In genomic region chr9:122864848-122865247, GRCm38 (mm10) we compare ENCODE assay signal across 9 mouse cellular contexts. TPM values are rescaled to one million over a fixed set of nuclear protein-coding genes. Genes with fewer than 3 reads are reported as not detected.
A peak's percentile ranks its signal among the peaks of the same experiment; 100 is the strongest.
DNase-seq lines count a peak whose midpoint lies in the region; ATAC-seq and TF ChIP-seq lines count a peak whose summit lies in the region.
"Had no signal": no experiment of that assay in that cellular context is flagged by ENCODE, and none has a peak within 500 bp of the region (broad histone marks: within the 10 kb centered on the region; RNA-seq: fewer than 3 reads in every experiment).

No protein-coding gene starts in this region.

- peak overlapping the region; percentile 67 for H3K4me2 ChIP-seq in hindbrain, embryonic 12.5 days (replicated peaks)
- H3K4me2 ChIP-seq in midbrain, embryonic 14.5 days (ENCODE audit: low read length), result peak overlapping the region; percentile 65

- H3K27me3 ChIP-seq in kidney, adult 2 months (replicated peaks; ENCODE audit: control insufficient read depth, insufficient read depth, low read length), result no peaks in the 10 kb centered on the region
- no peaks in the 10 kb centered on the region for H3K27me3 ChIP-seq in hindbrain, embryonic 12.5 days
- H3K27me3 ChIP-seq in midbrain, embryonic 14.5 days (ENCODE audit: control insufficient read depth, insufficient read depth, low read length), result no peaks in the 10 kb centered on the region

- H3K36me3 ChIP-seq in kidney, adult 2 months (ENCODE audit: control insufficient read depth, insufficient read depth, low read length), result peaks cover 17% of the 10 kb centered on the region
- H3K36me3 ChIP-seq in hindbrain, embryonic 12.5 days, result peaks cover 29% of the 10 kb centered on the region
- H3K36me3 ChIP-seq in midbrain, embryonic 14.5 days (ENCODE audit: control insufficient read depth, insufficient read depth, low read length), result peaks cover 25% of the 10 kb centered on the region

- H3K9ac ChIP-seq in hindbrain, embryonic 12.5 days, result peak overlapping the region; percentile 86
- peak overlapping the region; percentile 84 for H3K9ac ChIP-seq in midbrain, embryonic 14.5 days (replicated peaks; ENCODE audit: low read length)

- H3K4me3 ChIP-seq in kidney, adult 2 months (ENCODE audit: insufficient read depth, low read depth, low read length), result peak overlapping the region; percentile 28; the same call in 1 of the 2 replicates
- H3K4me3 ChIP-seq in hindbrain, embryonic 12.5 days, result peak overlapping the region; percentile 85
- H3K4me3 ChIP-seq in midbrain, embryonic 14.5 days (replicated peaks; ENCODE audit: low read depth, low read length), result peak overlapping the region; percentile 84

- TF ChIP-seq POLR2A in kidney, adult 2 months (IDR thresholded peaks at IDR 0.05; ENCODE audit: low read depth, low read length), result no peak

- no peak for TF ChIP-seq CTCF in kidney, adult 2 months (conservative IDR thresholded peaks at IDR 0.05; ENCODE audit: insufficient read depth, insufficient read length, low read depth, low read length)

- H3K4me1 ChIP-seq in kidney, adult 2 months (ENCODE audit: control insufficient read depth, insufficient read depth, low read length), result peaks cover 3% of the 10 kb centered on the region; the same call in 1 of the 2 replicates
- peaks cover 13% of the 10 kb centered on the region for H3K4me1 ChIP-seq in hindbrain, embryonic 12.5 days
- peaks cover 16% of the 10 kb centered on the region for H3K4me1 ChIP-seq in midbrain, embryonic 14.5 days (ENCODE audit: control insufficient read depth, insufficient read depth, low read length)

- H3K27ac ChIP-seq in kidney, adult 2 months (ENCODE audit: insufficient read depth, low read depth, low read length), result no peak overlapping the region
- H3K27ac ChIP-seq in hindbrain, embryonic 12.5 days, result no peak overlapping the region
- H3K27ac ChIP-seq in midbrain, embryonic 14.5 days (replicated peaks; ENCODE audit: low read depth, low read length), result no peak overlapping the region

- 0 out of 2 replicates have a peak, but pooled peaks cover 14% of the 10 kb centered on the region for H3K9me3 ChIP-seq in hindbrain, embryonic 12.5 days (replicated peaks)
- H3K9me3 ChIP-seq in midbrain, embryonic 14.5 days (ENCODE audit: control insufficient read depth, low read length), result no peaks in the 10 kb centered on the region

- 52% methylated on average over 3 of the region's 3 CpGs for WGBS in kidney, adult 2 months
- WGBS in hindbrain, embryonic 12.5 days, result 65% methylated on average over 3 of the region's 3 CpGs
- 65% methylated on average over 3 of the region's 3 CpGs for WGBS in midbrain, embryonic 14.5 days

- no peak for DNase-seq in kidney, adult 2 months
- no peak for DNase-seq in kidney, postnatal 14 days
- peak; percentile 6 for DNase-seq in adipocyte (ENCODE audit: low spot score)
- DNase-seq in midbrain, embryonic 14.5 days, result no peak
- no peak for DNase-seq in cerebellum, postnatal 36 days
- no peak for DNase-seq in urinary bladder, postnatal 25 days (ENCODE audit: low spot score)

- ATAC-seq in hindbrain, embryonic 12.5 days (ENCODE audit: low FRiP score), result no peak
- ATAC-seq in midbrain, embryonic 14.5 days (ENCODE audit: low FRiP score, low TSS enrichment), result no peak
- no peak for ATAC-seq in monocyte, adult 5-6 weeks (replicated peaks; ENCODE audit: insufficient number of reproducible peaks, low FRiP score, low TSS enrichment, poor library complexity, severe bottlenecking)

RNA-seq across cellular contexts. Expression of gene Zfp445, which starts 1.0 kb away (rescaled TPM):
- 26.9 and 30.0 TPM in 2 replicates for polyA plus RNA-seq in kidney, adult 2 months (2012; rRNA removed)
- polyA plus RNA-seq in hindbrain, embryonic 12.5 days (2016; fragmentation: Nextera tagmentation; extraction: Ambion mirVana), result 115 and 120 TPM in 2 replicates
- polyA plus RNA-seq in midbrain, embryonic 14.5 days (2014; fragmentation: Nextera tagmentation; extraction: Ambion mirVana), result 71.5 and 112 TPM in 2 replicates
- 75.8 to 125 TPM (median 95.0 TPM) in 3 replicates for total RNA-seq in monocyte, adult 5-6 weeks (2017)

RNA-seq across cellular contexts. Expression of gene Zkscan7, which starts 20.6 kb away (rescaled TPM):
- 5.2 and 6.5 TPM in 2 replicates for polyA plus RNA-seq in kidney, adult 2 months (2012; rRNA removed)
- polyA plus RNA-seq in hindbrain, embryonic 12.5 days (2016; fragmentation: Nextera tagmentation; extraction: Ambion mirVana), result 5.7 and 6.3 TPM in 2 replicates
- polyA plus RNA-seq in midbrain, embryonic 14.5 days (2014; fragmentation: Nextera tagmentation; extraction: Ambion mirVana), result 2.1 and 2.7 TPM in 2 replicates
- total RNA-seq in monocyte, adult 5-6 weeks (2017), result 3.0 to 13.1 TPM (median 4.2 TPM) in 3 replicates

RNA-seq across cellular contexts. Expression of gene Gm35549, which starts 21.0 kb away (rescaled TPM):
- 0.16 TPM in 1 of 2 replicates, not detected in the other for polyA plus RNA-seq in kidney, adult 2 months (2012; rRNA removed)
- polyA plus RNA-seq in hindbrain, embryonic 12.5 days (2016; fragmentation: Nextera tagmentation; extraction: Ambion mirVana), result 1.1 TPM in 2 replicates
- polyA plus RNA-seq in midbrain, embryonic 14.5 days (2014; fragmentation: Nextera tagmentation; extraction: Ambion mirVana), result 0.63 and 0.88 TPM in 2 replicates
- not detected in 3 replicates for total RNA-seq in monocyte, adult 5-6 weeks (2017)
- polyA plus RNA-seq: large intestine, adult 2 months had no signal

RNA-seq across cellular contexts. Expression of gene Zfp105, which starts 58.0 kb away (rescaled TPM):
- 0.67 and 0.91 TPM in 2 replicates for polyA plus RNA-seq in kidney, adult 2 months (2012; rRNA removed)
- polyA plus RNA-seq in hindbrain, embryonic 12.5 days (2016; fragmentation: Nextera tagmentation; extraction: Ambion mirVana), result 31.1 and 32.0 TPM in 2 replicates
- 19.2 and 25.4 TPM in 2 replicates for polyA plus RNA-seq in midbrain, embryonic 14.5 days (2014; fragmentation: Nextera tagmentation; extraction: Ambion mirVana)
- 2.0 to 2.2 TPM (median 2.0 TPM) in 3 replicates for total RNA-seq in monocyte, adult 5-6 weeks (2017)

RNA-seq across cellular contexts. Expression of gene Tcaim, which starts 59.5 kb away (rescaled TPM):
- 14.2 and 16.8 TPM in 2 replicates for polyA plus RNA-seq in kidney, adult 2 months (2012; rRNA removed)
- polyA plus RNA-seq in hindbrain, embryonic 12.5 days (2016; fragmentation: Nextera tagmentation; extraction: Ambion mirVana), result 8.1 and 9.3 TPM in 2 replicates
- polyA plus RNA-seq in midbrain, embryonic 14.5 days (2014; fragmentation: Nextera tagmentation; extraction: Ambion mirVana), result 7.0 and 8.5 TPM in 2 replicates
- total RNA-seq in monocyte, adult 5-6 weeks (2017), result 6.7 to 12.6 TPM (median 7.8 TPM) in 3 replicates

Comparison
In these comparisons a context has a peak if more than half of its experiments do, and no peak if none do; other contexts are left out.
1. H3K4me3 ChIP-seq: peak in every context shown above with its lines; median percentile 85 in hindbrain, embryonic 12.5 days; 84 in midbrain, embryonic 14.5 days; 28 in kidney, adult 2 months.